Mouse (Mus musculus): ENCODE measurements around the gene Gm20388.
A peak's percentile ranks its signal among the peaks of the same experiment; 100 is the strongest.

Gene Gm20388

DNA sequence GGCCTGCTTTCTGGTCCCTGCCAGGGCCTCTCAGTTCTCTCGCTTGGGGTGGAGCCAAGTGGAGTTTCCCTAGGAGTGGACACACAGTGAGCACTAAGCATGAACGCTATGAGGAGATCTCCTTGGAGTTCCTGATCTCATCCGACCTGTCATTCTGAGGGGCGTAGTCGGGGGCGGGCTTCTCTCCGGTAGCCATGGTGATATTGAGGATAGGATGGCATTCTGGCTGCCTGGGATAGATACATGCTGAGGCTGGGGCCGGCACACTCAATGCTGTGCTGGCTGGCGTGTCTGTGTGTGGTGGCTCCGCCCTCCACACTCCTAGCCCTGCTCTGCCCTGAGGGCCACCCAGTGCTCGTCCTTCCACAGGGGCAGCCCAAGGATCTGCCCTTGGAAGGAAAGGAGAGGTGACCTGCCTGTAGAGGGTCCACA is 2942.7 kb downstream of the Gm20388 start:
- DNase-seq (ENCODE audit: low spot score in 2 of 2), result no peak

DNA sequence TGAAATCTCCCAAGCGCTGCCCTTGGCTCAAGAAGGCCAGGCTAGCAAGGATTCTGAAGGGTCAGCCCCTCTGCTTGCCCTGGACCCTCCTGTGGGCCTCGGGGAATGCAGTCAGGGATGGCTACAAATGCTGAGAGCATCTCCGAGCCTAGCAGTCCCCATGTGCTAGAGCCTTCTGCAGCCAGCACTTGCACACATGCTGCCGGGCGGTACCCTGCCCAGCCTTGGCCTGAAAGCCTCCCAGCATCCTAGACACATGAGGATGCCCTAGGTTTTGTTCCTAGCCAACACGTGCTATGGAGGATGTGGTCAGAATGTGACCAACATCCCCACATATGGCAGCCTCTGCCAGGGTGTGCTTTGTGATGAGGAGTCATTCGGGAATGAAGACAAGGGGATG is 2943.7 kb downstream of the Gm20388 start:
- DNase-seq (ENCODE audit: low spot score in 2 of 2), result no peak

DNA sequence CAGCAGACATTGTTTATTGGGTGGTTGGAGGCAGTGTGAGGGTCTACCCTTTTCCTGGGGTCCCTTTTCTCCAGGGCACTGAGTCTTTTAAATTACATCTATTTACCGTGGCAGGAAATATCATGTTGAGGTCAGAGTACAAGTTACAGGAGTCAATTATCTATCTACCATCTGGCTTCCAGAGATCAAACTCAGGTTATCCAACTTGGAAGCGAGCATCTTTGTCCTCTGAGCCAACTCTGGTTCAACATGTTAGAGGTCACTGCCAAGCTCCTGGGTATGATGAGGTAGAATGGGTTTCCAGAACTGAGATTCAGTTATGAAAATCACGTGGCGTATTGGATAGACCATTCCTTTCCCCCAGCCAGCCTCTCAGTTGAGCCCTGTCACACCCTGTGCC is 2944.5 kb downstream of the Gm20388 start:
- no peak for DNase-seq (ENCODE audit: low spot score in 2 of 2)

DNA sequence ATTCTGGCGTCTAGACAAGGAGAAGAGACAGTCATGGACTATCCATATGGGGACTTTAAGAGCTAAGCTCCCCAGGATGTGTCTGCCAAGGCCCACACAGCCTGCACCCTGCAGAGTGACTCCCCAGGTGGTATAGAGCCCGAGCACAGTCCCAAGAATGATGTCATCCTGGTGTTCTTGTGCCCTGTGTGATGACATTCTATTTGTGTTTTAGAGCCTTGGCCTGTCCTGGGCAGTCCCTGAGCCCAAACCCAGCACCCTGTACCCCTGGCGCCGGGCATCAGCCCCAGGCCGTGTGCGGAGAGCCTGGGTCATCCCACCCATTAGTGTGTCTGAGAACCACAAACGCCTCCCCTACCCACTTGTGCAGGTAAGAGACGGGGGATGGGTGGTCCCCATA is 2945.6 kb downstream of the Gm20388 start:
- no peak for DNase-seq (ENCODE audit: low spot score in 2 of 2)

DNA sequence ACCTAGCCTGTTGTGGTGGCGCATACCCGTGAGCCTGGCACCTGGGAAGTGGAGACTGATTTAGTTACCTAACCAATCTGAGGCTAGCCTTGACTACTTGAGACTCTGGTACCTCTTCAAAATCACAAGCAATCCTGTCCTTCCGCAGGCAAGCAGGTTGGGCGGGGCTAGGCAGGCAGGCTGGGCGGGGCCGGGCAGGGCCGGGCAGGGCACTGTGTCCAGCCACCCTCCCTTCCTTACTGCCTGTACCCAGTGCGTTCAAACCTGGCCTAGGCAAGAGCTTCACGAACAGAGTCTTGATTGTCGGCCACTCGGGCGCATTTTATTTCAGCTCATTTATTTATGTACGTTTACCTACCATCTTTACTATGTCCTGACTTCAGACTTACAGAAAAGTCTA is 2949.2 kb downstream of the Gm20388 start:
- no peak for DNase-seq (ENCODE audit: low spot score in 2 of 2)

DNA sequence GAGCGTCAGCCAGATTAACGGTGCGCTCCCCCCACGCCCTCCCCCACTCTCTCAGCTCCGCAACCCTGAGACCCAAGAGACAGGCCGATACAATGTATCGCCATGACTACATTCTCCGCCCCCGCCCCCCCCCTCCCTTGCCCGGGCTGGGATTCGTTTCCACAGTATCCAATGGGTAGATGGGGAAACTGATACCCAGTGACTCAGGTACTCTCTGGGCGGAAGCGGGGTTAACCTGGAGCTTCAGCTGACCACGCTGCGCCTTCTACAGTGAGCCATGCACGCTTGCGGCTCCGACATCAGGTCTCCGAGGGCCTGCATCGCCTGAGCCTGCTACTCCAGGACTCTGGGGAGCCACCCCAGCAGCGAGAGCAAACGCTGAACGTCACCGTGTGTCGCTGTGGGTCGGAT is 2954.1 kb downstream of the Gm20388 start:
- no peak for DNase-seq (ENCODE audit: low spot score in 2 of 2)

DNA sequence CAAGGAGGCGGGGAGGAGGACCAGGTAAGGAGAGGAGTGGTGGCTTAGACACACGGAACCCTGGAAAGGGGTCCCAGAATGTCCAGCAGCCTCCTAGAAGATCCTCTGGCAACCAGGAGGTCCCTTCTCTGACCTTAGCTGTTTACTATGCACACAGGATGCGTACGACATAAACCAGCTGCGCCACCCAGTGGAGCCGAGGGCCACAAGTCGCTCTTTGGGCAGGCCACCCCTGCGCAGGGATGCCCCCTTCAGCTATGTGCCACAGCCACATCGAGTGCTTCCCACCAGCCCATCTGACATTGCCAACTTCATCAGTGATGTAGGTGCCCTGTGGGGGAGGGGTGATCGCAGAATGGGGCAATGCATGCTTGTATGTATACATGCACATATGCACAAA is 2954.8 kb downstream of the Gm20388 start:
- DNase-seq (ENCODE audit: low spot score in 2 of 2), result peak in 1 of 2 experiments; percentile 26

DNA sequence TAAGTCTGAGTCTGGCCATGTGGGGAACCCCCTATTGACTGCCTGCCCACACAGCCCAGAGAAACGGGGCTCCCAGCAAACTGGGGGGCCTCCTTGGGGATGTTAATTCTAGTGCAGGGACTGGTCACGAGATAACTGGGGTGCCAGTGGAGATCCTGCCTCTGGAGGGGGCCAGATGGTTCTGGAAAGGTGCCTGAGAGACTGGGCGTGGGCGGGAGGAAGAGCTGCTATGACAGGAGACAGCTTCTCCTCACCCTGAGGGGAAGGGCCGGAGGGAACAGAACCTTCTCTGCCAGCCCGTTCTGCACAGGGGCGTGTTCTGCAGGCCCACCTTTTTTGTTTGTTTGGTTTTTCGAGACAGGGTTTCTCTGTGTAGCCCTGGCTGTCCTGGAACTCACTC is 2955.6 kb downstream of the Gm20388 start:
- no peak for DNase-seq (ENCODE audit: low spot score in 2 of 2)

DNA sequence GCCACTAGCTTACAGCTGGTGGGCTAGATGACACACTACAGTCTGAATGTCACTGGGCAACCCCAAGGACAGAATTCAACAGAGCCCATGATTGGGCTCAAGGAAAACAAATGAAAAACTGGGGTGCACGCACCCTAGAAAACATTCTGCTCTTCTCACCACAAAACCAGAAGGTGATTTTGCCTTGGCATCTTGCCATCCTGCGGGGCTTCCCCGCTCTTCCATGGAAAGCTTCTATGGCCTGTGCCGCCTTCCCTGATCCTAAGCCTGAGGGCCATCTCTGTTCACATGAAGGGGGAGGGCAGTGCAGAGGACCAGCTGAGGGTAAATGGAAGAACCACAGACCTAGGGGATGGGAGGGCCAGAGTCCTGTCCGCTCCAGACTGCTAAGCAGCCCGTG is 2957.3 kb downstream of the Gm20388 start:
- DNase-seq (ENCODE audit: low spot score in 2 of 2), result no peak

DNA sequence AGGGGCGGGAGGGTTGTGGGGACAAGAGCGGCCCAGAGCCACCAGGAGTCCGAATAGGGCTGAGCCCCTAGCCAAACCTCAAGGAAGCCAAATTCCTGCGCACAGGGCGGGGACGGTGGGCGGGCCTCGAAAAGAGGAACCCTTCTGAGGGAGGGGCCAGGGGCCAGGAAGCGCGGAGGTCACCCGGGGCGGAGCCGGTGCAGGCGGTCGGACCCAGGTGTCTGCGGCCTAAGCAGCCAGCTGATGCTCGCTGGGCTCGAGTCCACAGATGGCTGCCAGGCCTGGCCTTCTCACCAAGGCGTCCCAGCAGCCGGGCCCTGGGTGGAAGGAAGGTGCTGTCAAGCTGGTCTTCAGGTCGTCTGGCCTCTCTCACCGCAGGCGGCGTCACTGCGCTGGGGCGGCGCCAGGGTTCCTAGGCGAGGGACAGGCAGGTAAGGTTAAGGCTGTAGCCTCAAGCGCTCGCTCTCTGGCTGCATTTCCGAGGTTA is 2959.8 kb downstream of the Gm20388 start:
- DNase-seq (ENCODE audit: low spot score in 2 of 2), result peak; percentile 70 to 79

DNA sequence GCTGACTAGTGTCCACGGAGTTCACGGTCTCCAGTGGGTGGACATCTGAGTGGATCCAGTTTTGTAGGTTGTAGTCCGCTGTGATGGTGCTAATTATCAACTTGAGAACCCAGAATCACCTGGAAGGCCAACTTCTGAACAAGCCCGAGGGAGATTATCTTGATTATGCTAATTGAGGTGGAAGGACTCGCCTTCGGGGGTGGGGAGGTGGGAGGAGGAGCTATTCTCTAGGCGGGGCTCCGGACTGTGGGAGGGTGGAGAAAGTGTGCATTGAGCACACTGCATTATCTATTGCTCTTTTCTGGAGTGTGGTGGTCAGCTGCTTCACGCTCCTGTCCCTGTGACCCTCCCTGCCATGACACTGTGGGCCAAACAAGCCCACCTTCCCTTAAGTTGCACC is 2961.0 kb downstream of the Gm20388 start:
- DNase-seq (ENCODE audit: low spot score in 2 of 2), result no peak

DNA sequence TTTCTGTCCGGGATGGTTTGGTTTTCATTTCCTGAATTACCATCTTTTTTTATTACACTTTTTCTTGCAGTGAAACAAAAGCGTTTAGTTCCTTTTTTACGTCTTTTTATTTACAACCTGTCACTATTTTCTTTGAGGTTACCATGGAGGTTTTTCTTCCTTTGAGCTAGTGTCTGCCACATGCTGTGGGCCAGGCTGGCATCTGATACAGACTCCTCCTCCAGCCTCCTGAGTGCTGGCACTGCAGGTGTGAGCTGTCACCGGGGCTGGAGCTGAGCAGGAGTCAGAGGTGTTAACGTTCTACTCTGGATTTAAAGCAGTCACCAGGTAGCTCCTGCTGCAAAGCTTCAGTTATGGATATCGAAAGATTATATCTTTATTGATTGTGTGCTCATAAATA is 2962.5 kb downstream of the Gm20388 start:
- no peak for DNase-seq (ENCODE audit: low spot score in 2 of 2)

DNA sequence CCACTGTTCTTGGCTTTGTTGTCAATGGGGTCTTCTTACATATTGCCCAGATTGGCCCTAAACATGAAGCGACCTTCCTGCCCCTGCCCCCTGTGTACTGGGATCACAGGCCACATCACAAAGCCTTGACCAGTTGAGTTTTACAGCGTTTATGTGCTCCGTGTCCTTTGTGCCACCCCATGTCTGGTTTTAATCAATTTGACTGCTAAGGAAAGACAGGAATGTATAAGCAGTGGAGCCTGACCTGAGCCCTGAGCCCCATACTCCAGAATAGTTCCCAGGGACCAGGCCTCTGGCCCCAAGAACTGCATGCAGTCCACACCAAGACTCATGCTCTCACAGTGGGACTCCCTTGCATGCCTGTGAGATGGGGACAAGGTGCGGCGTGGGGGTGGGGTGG is 2964.5 kb downstream of the Gm20388 start:
- no peak for DNase-seq (ENCODE audit: low spot score in 2 of 2)

DNA sequence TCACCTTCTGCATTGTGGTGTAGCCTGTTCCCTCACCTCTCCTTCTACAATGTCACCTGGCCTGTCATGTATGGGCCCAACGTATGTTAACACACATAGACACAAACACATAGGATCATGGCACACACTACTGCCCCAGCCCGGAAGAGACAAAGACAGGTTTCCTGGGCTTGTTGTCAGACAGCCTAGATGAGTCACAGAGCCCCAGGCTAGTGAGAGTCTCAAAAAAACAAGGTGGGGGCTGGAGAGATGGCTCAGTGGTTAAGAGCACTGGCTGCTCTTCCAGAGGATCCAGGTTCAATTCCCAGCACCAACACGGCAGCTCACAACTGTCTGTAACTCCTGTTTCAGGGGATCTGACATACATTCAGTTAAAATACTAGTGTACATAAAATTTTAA is 2967.6 kb downstream of the Gm20388 start:
- no peak for DNase-seq (ENCODE audit: low spot score in 2 of 2)

DNA sequence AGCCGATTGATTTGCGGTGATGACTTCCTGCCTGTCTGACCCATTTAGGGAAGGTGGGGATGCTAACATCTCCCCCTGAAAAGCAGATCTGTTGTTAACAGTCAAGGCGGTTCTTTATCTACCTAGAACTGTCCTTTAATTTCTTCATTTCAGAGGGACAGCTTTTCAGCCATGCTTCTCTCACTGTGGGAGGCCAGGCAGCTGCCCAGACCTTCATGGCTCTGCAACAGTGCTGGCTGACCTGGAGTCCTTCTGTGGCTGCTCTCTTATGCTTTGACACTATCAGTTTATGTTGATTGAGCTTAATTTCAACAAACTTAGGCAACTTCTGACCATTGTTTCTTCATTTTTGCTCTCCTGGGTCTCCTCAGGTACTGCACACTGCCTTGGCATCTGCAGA is 2969.7 kb downstream of the Gm20388 start:
- DNase-seq (ENCODE audit: low spot score in 2 of 2), result no peak

DNA sequence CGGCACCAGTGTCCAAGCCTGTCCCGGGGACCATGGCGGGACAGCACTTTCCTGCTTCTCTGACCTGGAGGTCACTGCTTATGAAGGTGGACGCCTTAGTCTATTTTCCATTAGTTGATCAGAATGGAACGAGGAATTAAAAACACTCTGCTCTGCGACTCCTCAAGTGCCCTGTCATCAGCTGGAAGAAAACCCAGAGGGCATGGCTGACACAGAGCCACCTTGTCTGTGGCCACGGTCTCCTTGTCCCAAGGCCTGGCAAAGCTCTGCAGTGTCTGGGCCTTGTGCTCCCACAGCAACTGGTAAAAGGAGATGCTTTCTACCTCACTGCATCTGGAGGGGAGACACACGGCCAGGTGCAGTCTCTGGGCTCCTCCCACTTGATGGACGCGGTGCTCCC is 2973.0 kb downstream of the Gm20388 start:
- DNase-seq (ENCODE audit: low spot score in 2 of 2), result no peak

DNA sequence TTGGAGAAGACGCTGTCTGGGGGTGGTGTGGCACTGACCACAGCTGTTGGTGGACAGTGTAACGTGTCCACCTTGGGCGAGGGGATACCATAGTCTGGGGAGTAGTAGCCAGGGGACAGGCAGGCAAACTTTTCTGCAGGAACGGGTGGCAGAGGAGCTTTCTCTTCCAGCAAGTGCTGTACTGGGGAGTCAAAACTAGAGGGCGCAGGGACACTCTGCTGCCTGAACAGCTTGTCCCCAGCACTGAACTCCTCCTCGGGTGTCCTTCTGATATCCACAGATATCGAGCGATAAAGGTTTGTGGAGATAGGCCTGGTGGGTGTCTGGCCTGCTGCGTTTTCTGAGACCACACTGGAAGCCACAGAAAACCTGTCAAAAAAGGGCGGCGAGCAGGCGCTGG is 2980.8 kb downstream of the Gm20388 start:
- no peak for DNase-seq (ENCODE audit: low spot score in 2 of 2)

DNA sequence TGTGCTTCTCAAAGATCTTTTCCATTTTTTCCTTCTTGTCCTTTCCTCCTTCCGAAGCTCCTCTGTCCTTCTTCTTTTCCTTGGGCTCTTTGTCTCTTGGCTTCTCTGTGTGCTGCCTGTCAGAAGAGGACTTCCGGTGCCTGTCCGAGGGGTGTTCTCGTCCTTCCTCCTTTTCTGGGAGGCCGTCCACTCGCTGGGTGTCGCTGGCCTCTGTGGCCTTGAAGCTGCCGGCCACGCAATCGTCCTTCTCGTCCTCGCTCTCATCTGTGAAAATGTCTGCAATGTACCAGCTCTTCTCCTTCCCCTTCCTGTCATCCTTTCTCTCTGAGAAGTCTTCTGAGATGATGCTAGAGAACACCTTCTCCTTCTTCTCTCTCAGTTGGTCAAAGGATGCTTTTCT is 2982.8 kb downstream of the Gm20388 start:
- no peak for DNase-seq (ENCODE audit: low spot score in 2 of 2)

DNA sequence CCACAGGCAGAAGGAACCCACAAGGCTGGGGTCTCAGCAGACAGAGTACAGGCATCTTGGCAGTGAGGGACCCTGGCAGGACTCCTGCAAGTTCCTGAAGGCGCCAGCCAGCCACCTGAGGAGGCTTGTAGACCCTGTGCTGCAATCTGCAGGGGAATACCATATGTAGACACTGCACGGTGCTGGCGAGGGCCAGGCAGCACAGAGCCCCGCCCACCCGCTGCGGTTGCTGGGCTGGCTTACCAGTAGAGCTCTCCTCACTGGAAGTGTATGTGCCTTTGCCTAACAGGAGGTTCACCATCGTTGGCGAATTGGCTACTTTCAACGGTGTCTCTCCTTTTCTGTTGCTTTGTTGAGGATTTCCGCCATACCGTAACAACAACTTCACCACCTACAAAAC is 2985.7 kb downstream of the Gm20388 start:
- no peak for DNase-seq (ENCODE audit: low spot score in 2 of 2)

DNA sequence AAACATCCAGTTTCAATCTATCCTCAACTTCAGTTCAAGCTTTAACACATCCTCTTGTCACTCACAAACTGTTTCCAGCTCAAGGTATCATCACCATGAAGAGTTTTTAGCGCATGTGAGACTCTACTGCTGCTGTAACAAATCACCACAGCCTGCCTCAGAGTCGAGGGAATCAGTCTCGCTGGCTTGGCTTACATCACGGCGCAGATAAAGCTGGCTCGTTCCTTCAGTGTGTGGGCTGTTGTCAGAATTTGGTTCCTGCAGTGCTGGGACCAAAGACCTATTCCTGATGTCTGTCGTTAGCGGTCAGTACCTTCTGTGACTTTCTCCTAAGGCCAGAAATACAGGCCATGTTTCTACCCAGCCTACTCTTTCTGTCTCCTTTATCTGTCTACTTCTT is 2986.6 kb downstream of the Gm20388 start:
- no peak for DNase-seq (ENCODE audit: low spot score in 2 of 2)

DNA sequence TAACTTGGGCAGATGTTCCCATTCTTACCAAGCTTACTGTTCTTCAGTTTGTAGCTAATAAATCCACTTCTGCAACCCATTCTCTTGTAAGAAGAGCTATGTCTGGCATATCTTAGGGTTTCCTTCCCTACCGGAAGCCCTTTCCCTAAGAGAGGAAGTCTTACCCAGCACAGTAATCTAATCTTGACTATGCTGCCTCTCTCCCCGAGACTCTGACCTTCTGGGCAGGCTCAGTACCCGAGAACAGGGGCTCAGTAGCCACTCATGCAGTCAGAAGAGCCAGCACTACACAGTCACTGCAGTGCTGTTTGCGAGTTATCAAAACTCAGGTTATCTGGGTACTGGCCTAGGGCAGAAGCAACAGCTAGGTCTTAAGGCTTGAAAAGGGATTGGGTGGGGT is 2987.4 kb downstream of the Gm20388 start:
- no peak for DNase-seq (ENCODE audit: low spot score in 2 of 2)

DNA sequence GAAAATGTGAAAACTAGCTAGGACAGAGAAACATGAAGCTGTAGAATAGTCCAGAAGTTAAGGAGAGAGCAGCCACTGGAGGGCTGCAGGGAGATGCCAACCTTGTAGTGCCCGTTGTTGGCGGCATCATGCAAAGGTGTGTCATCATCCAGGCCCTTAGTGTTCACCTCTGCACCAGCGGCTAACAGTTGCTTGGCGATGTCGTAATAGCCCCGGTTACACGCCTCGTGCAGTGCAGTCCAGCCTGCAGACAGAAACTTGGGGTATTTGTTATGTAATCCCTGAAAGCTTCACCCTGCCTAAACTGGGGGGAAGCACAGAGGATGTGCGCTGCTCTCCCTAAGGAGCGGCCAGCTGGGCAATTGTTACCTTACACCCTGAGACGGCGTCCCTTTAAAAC is 2987.8 kb downstream of the Gm20388 start:
- no peak for DNase-seq (ENCODE audit: low spot score in 2 of 2)

DNA sequence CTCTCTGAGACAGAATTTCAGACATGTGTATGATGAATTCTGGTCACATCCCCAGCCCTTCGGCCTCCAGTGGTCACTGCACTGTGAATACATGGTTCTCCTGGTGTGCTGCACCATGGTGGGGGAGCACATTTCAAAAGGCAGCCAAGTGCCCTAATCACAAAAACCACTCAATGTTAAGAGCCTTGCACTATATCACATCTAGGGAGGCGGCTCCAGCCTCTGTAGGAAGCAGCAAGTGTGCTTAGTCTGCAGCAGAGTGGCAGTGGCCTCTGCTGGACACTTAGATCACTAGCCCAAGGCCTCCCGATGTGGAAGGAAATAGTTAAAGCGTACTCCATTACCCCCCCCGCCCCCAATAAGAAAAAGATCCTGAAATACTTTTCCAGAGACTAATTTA is 2988.4 kb downstream of the Gm20388 start:
- no peak for DNase-seq (ENCODE audit: low spot score in 2 of 2)

DNA sequence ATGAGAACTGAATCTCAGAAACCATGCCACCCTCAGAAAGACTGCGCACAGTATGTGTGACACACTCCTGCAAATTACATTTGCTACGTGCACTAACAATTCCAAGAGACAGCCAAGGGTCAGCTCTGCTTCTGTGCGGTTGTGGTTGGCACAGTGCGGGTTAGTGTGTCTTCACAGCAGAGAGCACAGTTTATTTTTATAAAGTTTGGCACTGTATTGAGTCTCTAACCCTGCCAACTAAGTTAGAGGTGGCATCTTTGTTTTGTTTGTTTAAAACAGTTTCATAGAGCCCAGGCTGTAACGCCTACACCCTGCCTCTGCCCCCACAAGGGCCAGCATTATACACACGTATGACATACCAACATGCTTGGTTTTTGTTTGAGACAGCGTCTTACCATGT is 2990.8 kb downstream of the Gm20388 start:
- DNase-seq (ENCODE audit: low spot score in 2 of 2), result no peak
